Mouse (Mus musculus): Measurements from ENCODE around the gene Wdr86. TPM values are rescaled to one million over a fixed set of nuclear protein-coding genes. Genes with fewer than 3 reads are reported as not detected.
A peak's percentile ranks its signal among the peaks of the same experiment; 100 is the strongest.
"Not testable (repeated sequence)": the region's sequence is repeated elsewhere in the genome, so short reads cannot be mapped to it uniquely, and the experiment has no call there.

The Wdr86 gene
- total RNA-seq, 2 experiments from 2014 or later: not detected

DNA sequence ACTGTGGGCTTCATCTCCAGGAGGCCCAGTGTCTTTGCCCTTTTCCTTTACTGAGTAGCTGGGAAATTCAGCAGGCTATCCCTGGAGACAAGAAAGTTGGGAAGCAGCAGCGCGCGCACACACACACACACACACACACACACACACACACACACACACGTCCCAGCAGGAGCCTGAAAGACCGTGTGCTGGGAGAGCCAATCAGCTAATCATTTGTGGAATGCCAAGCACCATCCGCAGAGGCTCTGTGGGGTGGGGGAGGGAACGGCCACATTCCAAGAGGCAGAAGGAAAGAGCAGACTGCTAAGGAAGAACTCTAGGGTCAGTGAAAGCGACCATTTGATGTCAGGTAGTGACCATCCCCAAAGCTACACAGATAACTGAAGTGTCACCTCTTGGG, 2.6 kb upstream of the Wdr86 start:
- no peak for DNase-seq (ENCODE audit: low spot score)

DNA sequence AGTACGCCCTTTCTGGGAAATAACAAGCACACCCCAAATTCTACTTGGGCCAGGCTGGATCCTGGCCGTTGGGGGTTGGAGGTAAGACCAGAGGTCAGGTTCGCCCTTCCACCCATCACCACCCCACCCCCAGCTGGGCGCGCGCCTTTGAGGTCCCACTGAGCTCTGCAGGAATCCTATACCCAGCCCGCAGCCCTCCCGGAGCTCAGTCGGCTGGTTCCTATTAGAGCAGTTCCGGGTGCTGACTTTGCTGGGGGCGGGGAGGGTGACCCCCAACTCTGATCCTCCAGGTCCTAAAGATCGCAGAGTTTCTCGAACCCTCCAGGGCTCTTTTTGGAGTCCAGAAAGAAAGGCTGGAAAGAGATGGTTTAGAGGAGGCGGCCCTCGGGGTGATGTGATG, 459 bp upstream of the Wdr86 start:
- DNase-seq (ENCODE audit: low spot score): no peak

DNA sequence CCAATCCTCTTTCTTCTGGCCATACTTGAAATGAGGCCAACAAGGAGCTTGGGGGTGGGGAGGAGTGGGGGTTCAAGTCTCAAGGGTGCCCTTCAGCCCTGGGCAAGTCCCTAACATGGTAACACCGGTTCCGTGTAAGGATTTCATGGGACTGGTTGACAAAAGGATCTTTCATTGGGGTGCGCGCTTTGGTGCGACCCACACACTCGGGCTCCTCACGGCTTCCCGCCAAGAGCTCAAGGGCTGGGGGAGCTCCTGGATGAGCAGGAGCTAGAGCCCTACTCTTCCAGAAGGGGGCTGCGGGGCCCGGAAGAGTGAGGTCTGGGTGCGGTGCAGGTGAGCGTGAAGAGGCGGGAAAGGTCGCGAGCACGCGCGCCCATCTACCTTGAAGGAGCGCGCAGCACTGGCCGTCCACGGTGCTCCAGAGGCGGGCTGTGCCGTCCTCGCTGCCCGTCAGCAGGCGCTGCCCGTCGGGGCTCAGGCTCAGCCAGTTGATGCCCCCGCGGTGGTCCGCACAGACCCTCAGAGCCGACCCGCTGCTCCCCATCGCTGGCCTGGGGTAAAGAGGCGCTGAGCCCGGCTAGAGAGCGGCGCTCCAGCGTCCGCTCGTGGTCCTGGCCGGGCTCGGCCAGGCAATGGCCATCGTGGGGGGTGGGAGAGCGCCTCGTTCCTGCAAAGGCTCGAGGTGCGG, 585 bp downstream of the Wdr86 start:
- DNase-seq (ENCODE audit: low spot score): no peak

DNA sequence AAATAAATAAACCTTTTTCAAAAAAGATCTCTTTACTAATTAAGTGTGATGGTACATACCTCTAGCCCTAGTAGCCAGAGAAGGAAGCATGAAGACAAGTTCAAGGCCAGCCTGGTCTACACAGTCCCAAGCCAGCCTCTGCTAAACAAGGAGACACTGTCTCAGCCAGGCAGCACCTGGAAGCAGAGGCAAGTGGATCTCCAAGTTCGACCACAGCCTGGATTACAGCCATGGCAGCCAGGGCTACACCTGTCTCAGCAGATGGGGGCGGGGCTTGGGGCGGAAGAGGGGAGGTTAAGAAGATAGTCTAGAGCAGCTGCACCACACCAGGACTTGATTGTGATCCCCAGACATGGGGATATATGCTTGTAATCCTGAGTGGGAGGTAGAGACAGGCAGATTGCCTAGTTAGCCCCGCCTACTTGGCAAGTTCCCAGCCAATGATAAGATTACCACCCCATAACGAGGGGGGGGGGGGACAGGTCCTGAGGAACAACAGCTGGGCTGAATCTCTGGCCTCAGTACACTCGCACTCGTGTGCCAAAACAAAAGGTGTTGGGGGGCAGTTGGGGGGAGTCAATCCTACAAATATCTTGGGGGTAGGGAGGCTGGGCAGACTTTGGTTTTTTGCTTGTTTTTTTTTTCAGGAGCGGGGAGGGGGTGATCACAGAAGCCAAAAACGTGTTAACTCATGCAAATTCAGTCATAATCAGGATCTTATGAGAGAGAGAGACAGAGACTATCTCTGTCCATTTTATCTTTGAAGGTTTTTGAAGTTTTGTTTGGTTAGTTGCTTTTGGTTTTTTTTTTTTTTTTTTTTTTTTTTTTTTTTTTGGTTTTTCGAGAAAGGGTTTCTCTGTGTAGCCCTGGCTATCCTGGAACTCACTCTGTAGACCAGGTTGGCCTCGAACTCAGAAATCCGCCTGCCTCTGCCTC, 3.4 kb downstream of the Wdr86 start:
- no peak for DNase-seq (ENCODE audit: low spot score)

DNA sequence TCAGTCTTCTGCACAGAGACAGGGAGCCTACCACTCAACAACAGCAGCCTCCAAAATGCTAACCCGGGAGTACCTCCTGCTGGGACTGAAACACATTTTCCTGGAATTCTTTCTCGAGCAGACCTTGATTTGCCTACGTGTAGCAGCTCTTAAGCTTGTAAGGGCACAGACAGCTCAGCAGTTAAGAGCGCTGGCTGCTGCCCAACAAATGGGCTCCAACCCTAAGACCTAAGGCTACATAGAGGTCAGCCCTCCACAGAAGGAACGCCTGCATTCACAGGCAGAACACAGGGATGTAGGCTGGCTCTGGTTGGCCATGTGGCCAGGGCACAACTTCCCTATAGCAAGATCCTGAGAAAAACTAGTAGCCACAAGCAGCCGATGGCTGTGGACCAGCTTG, 4.6 kb downstream of the Wdr86 start:
- DNase-seq (ENCODE audit: low spot score): no peak

DNA sequence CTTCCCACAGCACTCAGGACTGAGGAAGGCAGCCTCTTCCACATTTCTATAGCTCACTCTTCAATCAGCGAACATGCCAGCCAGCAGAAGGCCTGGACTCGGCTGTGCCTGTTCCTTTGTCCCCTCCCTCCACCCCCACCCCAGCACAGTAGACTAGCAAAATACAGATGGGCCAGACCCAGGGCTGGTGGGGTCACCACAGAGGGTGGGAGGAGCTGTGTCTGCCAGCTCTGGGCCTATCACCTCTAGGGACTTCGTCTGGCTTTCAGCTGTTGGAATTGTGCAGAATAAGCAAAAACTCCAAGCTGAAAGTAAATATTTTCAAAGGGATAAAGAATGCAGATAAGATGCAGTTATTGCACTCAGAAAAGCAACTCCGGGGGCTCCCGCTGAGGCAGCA, 5.7 kb downstream of the Wdr86 start:
- DNase-seq (ENCODE audit: low spot score): no peak

DNA sequence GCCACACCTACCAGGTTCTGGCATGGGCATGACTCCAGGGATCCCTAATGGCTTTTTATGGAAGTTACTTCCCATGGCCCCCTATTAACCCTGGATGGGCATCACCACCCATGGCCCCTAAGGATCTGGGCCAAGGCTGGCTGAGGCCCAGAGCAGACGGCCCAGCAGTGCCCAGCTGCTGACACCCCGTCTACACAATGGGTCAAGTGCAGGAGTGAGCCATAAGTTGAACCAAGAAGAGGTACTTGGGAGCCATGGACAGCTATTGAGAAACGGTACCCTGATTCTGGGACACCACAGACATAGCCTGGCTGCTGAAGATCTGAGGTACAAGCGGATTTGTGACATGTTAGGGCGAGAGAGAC, 6.3 kb downstream of the Wdr86 start:
- no peak for DNase-seq (ENCODE audit: low spot score)

DNA sequence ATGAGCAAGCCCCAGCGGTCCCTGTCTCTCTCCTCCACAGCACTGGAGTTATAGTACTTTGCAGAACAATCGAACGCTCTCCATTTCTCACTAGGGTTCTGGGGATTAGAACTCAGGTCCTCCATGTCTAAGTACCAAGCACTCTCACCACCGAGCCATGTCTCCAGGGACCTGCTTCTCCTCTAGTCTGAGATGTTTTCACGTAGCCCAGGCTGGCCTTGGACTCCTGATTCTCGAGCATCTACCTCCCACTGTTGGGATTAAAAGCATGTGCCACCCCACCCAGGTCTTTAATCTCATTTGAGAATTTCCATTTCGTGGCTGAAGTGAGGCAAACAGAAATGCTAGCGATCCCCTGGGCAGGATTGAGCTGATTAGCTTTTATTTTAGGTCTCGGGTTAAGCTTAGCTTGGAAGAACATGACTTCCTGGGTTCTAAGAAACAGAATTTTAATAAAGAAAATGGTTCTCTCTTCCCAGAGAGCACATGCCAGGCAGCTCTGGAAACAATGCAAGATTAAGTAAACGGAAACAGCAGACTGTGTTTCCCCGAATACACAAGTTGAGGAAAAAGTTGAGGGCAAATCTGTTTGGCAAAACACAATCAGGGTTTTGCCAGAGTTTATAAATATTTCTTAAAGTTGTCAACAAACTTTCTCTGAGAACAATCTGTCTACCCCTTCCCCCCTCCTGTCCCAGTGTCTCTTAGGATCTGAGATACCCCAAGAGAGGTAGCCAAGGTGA, 6.8 kb downstream of the Wdr86 start:
- no peak for DNase-seq (ENCODE audit: low spot score)

DNA sequence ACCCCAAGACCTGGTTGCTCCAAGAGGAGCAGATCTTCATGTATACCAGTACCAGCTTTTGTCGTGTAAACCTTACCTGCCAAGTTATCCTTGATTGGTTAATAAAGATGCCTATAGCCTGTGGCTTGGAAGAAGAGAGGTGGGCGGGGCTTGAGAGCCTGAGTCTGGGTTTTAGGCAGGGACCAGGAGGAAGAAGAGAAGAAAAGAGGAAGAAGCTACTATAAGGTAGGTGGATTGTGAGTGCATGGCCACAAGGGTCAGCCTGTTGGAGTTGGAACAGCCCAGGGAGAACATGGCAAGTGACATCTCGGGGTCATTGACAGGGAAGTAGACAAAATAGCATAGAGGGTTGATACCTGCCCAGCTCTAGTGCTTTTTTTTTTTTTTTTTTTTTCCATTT, 10.7 kb downstream of the Wdr86 start:
- DNase-seq (ENCODE audit: low spot score): no peak

DNA sequence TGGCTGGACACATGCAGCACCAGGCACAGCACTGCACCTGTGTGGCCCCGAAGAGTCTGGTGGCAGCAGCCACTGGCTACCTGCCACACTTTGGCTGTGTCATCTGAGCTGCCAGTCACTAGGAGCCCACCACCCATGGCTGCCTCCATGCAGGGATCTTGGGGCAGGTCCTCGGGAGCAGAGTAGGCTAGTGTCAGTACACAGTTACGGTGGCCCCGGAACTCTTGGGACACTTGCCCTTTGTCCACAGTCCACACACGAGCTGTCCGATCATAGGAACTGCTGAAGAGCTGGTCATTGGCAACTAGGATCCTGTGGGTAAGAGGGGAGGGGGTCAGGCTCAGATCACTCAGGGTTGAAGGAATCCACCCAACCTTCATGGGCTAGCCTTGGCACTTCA, 12.5 kb downstream of the Wdr86 start:
- no peak for DNase-seq (ENCODE audit: low spot score)

DNA sequence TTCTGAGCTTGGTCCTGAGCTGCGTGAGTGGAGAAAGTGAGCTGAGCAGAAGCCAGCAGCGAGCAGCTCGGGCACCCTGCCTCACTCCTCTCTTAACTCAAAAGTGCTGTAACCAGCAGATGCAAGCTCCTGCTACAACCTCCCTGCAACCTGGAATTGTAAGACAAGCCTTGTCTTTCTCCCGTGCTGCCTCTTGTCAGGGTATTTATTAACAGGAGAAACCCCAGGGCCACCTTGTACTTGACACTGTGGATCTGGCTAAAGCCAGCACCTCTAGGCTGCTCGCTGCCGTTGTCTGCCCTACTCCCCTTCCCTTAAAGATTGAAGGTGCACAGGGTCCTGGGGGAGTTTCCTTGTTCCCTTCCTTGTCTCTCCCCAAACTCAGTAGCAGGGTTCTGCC, 16.5 kb downstream of the Wdr86 start:
- no peak for DNase-seq (ENCODE audit: low spot score)

DNA sequence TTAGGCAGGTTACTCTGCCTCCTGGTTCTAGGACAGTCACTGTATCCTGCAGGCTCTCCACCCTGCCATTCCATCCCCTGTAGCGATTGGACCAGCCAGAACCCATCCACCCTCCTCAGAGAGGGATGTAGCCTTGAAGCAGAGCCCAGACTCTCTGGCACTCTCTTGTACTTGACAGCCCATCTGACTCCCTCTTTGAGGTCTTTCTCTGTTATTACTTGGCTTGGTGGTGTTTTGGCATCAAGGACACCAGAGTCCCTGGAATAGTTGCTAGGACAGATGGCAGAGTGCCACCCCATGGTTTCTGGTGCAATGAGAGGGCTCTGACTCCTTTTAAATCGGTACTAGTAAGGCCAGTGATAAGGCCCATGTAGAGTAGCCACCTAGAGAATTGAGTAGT, 17.3 kb downstream of the Wdr86 start:
- DNase-seq (ENCODE audit: low spot score): no peak

DNA sequence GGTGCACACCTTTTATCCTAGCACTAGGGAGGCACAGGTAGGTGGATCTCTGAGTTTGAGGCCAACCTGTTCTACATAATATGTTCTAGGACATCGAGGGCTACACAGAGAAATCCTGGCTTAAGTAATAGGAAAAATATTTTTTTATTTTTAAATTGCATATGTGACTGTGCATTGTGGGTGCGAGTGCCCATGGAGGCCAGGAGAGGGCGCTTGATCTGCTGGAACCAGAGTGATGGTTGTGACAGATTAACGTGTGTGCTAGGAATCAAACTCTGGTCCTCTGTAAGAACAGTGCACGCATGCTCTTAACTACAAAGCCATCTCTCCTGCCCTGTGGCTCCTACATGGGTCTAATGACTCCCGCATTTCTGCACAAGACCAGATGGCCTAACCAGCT, 18.9 kb downstream of the Wdr86 start:
- no peak for DNase-seq (ENCODE audit: low spot score)

DNA sequence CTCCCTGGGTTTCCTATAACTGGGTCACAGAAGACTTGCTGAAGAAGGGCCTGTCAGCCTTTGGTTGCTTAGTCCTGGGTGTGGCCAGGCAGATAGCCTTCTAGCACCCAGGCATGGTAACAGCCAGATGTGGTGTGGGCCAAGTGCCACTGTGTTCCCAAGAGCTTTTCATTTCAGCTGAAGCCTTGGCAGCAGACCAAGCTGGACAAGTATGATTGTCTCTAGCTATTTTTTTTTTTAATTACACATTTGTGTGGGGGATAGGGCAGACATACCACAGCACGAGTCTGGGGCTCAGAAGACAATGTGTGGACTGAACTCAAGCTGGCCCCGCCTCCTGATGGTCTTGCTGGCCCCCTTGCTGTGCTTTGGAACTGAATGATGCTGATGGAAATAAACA, 20.6 kb downstream of the Wdr86 start:
- peak; percentile 24 for DNase-seq (ENCODE audit: low spot score)

DNA sequence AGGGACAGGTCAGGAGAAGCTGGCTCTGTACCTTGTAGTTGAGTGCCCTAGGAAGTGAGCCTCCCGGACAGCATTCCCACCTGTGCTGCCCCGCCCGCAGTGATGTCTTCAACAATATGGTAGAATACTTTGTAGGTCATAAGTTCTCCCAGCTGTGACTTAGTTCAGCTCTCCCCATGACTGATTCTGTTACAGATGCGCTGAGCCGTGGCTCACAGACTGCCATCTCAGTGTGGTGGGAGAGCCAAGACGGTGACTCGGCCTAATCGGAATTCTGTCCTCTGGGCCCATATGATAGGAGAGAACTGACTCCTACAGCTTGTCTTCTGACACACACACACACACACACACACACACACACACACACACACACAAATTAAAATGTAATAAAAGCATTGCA, 25.9 kb downstream of the Wdr86 start:
- DNase-seq (ENCODE audit: low spot score): no peak

DNA sequence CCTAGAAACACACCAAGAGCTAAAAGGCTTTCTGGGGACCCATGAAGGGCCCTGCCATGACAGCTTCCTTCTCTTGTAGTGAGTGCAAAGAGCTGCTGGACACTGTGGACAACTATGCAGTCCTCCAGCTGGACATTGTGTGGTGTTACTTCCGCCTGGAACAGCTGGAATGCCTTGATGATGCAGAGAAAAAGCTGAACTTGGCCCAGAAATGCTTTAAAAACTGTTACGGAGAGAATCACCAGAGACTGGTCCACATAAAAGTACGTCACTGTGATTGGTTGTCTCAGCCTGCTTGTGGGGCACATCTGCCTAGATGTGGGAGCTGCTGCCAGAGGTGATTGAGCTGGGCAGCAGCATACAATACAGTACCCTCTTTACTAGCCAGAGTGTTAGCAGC, 29.3 kb downstream of the Wdr86 start:
- no peak for DNase-seq (ENCODE audit: low spot score)

DNA sequence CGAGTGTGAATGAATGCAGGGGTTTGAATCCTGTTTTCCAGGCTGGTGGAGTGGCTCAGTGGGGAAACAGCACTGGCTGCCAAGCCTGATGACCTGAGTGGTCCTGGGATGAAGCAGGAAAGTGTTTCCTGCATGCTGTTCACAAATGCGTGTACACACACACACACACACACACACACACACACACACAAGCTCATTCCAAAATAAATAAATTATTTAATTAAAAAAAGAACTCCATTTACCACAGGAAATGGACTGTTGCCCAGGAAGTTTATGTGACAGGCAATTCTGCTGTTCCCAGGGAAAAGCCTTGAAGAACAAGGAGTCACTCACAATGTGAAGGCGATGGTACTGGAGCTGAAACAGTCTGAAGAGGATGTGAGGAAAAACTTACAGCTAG, 33.8 kb downstream of the Wdr86 start:
- no peak for DNase-seq (ENCODE audit: low spot score)

DNA sequence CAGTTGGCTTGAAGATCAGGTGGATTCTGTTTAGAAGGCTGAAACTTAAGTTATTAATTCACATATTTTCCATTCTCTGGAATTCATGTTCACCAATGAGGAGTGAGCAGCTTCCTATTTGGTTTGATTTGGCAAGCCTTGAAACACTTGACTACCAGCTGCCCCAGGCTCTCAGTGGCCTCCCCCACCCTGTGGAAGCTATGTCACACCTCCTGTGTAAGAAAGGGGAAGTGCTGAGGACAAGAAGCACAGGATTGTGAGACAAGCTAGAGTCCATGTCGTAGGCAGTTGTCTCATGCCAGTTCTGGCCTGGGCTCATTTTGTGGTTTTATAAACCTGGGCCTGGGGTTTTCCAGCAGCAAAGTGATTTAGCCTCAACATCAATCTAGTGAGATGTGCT, 42.8 kb downstream of the Wdr86 start:
- no peak for DNase-seq (ENCODE audit: low spot score)

DNA sequence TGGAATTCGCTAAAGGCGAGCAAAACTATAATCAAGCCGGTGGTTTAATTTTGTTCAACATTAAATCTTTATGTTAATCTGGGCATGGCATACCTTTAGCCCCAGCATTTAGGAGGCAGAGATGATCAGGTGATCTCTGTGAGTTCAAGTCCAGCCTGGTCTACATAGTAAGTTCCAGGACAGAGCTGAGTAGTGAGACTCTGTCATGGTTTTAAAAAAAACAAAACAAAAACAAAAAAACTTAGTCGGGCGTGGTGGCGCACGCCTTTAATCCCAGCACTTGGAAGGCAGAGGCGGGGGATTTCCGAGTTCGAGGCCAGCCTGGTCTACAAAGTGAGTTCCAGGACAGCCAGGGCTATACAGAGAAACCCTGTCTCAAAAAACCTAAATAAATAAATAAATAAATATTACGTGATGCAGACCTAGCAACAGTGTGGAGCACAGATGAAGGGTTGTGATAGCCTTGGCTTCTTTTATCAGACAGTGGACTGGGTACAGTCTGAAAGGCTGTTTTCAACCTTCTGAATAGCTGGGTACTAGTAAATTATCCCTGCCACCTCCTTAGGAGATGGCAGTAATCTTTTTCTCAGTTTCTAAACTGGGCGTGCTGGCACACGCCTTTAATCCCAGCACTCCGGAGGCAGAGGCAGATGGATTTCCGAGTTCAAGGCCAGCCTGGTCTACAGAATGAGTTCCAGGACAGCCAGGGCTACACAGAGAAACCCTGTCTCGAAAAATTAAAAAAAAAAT, 43.7 kb downstream of the Wdr86 start:
- not testable (repeated sequence) for DNase-seq (ENCODE audit: low spot score)

DNA sequence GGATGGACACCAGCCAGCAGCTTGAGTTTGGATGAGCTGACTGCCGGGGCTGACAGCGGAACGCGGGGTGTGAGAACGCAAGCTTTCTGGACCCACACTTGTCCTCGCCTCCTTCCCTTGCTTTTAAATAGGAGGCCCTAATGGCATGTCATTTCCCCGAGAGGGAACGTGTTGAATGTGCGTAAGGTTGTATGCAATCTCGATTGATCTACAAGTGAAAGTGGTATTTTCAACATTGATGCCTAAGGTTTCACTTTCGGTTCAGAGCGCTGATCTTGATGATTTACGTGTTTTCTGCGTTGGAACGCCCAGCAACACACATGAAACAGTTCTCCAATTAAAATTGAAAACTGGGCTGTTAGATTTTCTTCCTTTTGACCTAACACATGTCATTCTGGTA, 44.4 kb downstream of the Wdr86 start:
- DNase-seq (ENCODE audit: low spot score): no peak

DNA sequence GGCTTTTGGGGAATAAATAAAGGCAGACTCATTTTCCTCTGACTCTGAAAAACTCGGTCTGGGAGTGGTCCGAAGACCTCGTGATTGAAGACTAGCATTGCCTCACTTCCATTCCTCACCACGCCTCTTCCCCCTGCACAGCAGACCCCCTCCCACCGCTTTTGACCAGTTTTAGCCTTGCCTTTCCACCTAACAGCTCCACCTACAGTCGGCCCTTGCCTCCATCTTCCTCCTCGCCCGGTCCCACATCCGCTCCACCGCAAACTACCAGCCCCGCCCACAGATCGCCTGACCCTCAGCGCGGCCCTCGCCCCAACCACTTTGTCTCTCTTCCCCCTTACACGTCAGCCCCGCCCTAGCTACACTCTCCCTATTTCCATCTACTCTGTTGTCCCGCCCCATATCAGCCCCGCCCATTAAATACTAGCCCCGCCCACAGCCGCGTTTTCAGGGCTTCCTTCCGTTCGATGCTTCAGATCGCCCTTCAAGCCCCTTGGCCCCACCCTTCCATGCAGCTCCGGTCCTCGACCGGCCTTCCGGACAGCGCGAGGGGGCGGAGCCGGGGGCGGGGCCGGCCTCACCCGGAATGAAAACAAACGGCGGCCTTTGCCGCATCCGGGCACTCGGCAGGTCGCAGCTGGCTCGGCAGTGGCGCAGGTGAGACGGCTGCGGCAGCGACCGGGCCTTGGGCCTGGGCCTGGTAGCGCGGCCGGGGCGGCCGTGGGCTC, 45.0 kb downstream of the Wdr86 start, which contains the start of gene Nub1:
Gene Nub1, plus strand, starts transcription at position 167 of the 728 bp plus-strand sequence.
- peak; percentile 98 for DNase-seq (ENCODE audit: low spot score)
